Mouse (Mus musculus) MEL (cell line): ENCODE results near the gene Papola. TPM values are rescaled to one million over a fixed set of nuclear protein-coding genes. Genes with fewer than 3 reads are reported as not detected.
"Not testable (repeated sequence)": the region's sequence is repeated elsewhere in the genome, so short reads cannot be mapped to it uniquely, and the experiment has no call there.

Experiments
- DNase-seq: peaks from one replicate; pipeline ENCODE4 v3.0.0; 2011; ENCODE audit warnings: low read depth, low spot score
- H3K27ac ChIP-seq: 2 replicates; pipeline ENCODE4 v1.5.1; 2012; ENCODE audit warnings: low read depth, mild to moderate bottlenecking, control low read depth, low read length, moderate library complexity; ENCODE audit not compliant: control insufficient read depth
- H3K27me3 ChIP-seq, 2 experiments: fragments of 150-350 bp in 1 of 2; sonication (generic) in 1 of 2; 2 replicates each; pipeline ENCODE4 v1.6.1; 2012; ENCODE audit warnings: low read length in 2 of 2, mild to moderate bottlenecking in 2 of 2, improper control_type of control experiment in 1 of 2, moderate library complexity in 1 of 2; ENCODE audit not compliant: insufficient read depth in 2 of 2, control insufficient read depth in 1 of 2
- H3K36me3 ChIP-seq, 2 experiments: 2 replicates each; pipeline ENCODE4 v1.6.1; 2012 to 2014; ENCODE audit warnings: low read length in 2 of 2, improper control_type of control experiment in 1 of 2, inconsistent platforms in 1 of 2, mild to moderate bottlenecking in 1 of 2; ENCODE audit not compliant: insufficient read depth in 2 of 2, control insufficient read depth in 1 of 2
- H3K4me1 ChIP-seq, 2 experiments: fragments of 150-350 bp in 1 of 2; sonication (generic) in 1 of 2; 2 replicates each; pipeline ENCODE4 v1.6.1; 2012; ENCODE audit warnings: low read length in 2 of 2, improper control_type of control experiment in 1 of 2, mild to moderate bottlenecking in 1 of 2; ENCODE audit not compliant: insufficient read depth in 2 of 2, control insufficient read depth in 1 of 2
- H3K4me3 ChIP-seq, 2 experiments: fragments of 150-350 bp in 1 of 2; sonication (generic) in 1 of 2; 2 replicates each; pipeline ENCODE4 v1.5.1; 2012; ENCODE audit warnings: low read depth in 2 of 2, low read length in 2 of 2, mild to moderate bottlenecking in 2 of 2, moderate library complexity in 2 of 2, control low read depth in 1 of 2, improper control_type of control experiment in 1 of 2; ENCODE audit not compliant: control insufficient read depth in 1 of 2, insufficient read depth in 1 of 2
- H3K79me2 ChIP-seq: 2 replicates; pipeline ENCODE4 v1.6.1; 2012; ENCODE audit warnings: mild to moderate bottlenecking, low read length, moderate library complexity; ENCODE audit not compliant: control insufficient read depth, poor library complexity, insufficient read depth
- H3K9ac ChIP-seq: 2 replicates; pipeline ENCODE4 v1.6.1; 2012; ENCODE audit warnings: low read depth, mild to moderate bottlenecking, control low read depth, low read length, moderate library complexity; ENCODE audit not compliant: control insufficient read depth, poor library complexity, severe bottlenecking
- H3K9me3 ChIP-seq: fragments of 150-350 bp; sonication (generic); replicated peaks from 2 replicates; pipeline ENCODE4 v1.6.1; 2012; ENCODE audit warnings: mild to moderate bottlenecking, low read length, improper control_type of control experiment, moderate library complexity; ENCODE audit not compliant: insufficient read depth
- CHD1 ChIP-seq: IDR thresholded peaks from 2 replicates; pipeline ENCODE4 v1.6.1; 2012; ENCODE audit warnings: low read depth, mild to moderate bottlenecking, inconsistent platforms, low read length, improper control_type of control experiment
- CTCF ChIP-seq, 3 experiments: IDR thresholded peaks in 2 of 3; conservative IDR thresholded peaks in 1 of 3; 2 replicates each; pipeline ENCODE4 v1.5.1; 2011 to 2012; ENCODE audit warnings: low read length in 3 of 3, low read depth in 2 of 3, mild to moderate bottlenecking in 2 of 3, improper control_type of control experiment in 1 of 3, inconsistent platforms in 1 of 3, mixed read lengths in 1 of 3, moderate library complexity in 1 of 3; ENCODE audit not compliant: control insufficient read depth in 1 of 3, insufficient read depth in 1 of 3, poor library complexity in 1 of 3, severe bottlenecking in 1 of 3
- GATA1 ChIP-seq: IDR thresholded peaks from 2 replicates; pipeline ENCODE4 v1.6.1; 2011; ENCODE audit warnings: low read depth, low read length, improper control_type of control experiment
- JUND ChIP-seq: IDR thresholded peaks from 2 replicates; pipeline ENCODE4 v1.6.1; 2011; ENCODE audit warnings: low read depth, mild to moderate bottlenecking, improper control_type of control experiment, low read length
- KAT2A ChIP-seq: conservative IDR thresholded peaks from 2 replicates; pipeline ENCODE4 v1.6.1; 2012; ENCODE audit warnings: low read depth, low read length, improper control_type of control experiment, inconsistent platforms
- MAZ ChIP-seq: IDR thresholded peaks from 2 replicates; pipeline ENCODE4 v1.6.1; 2012; ENCODE audit warnings: low read depth, mild to moderate bottlenecking, inconsistent platforms, low read length, improper control_type of control experiment
- MEF2A ChIP-seq: IDR thresholded peaks from 2 replicates; pipeline ENCODE4 v1.6.1; 2014; ENCODE audit warnings: low read depth, mild to moderate bottlenecking, inconsistent platforms, low read length, improper control_type of control experiment; ENCODE audit not compliant: poor library complexity, insufficient replicate concordance, severe bottlenecking; ENCODE audit errors: extremely low read depth
- NELFE ChIP-seq: IDR thresholded peaks from 2 replicates; pipeline ENCODE4 v1.6.1; 2011; ENCODE audit warnings: low read depth, low read length, improper control_type of control experiment
- NRF1 ChIP-seq: IDR thresholded peaks from 2 replicates; pipeline ENCODE4 v1.6.1; 2014; ENCODE audit warnings: low read depth, mild to moderate bottlenecking, inconsistent platforms, low read length, improper control_type of control experiment, moderate library complexity; ENCODE audit not compliant: poor library complexity, insufficient read depth, severe bottlenecking
- RAD21 ChIP-seq: IDR thresholded peaks from 2 replicates; pipeline ENCODE4 v1.6.1; 2011; ENCODE audit warnings: mild to moderate bottlenecking, low read depth, low read length, improper control_type of control experiment
- SIN3A ChIP-seq: IDR thresholded peaks from 2 replicates; pipeline ENCODE4 v1.6.1; 2012; ENCODE audit warnings: low read length, improper control_type of control experiment, inconsistent platforms
- SMC3 ChIP-seq: IDR thresholded peaks from 2 replicates; pipeline ENCODE4 v1.6.1; 2011; ENCODE audit warnings: low read depth, low read length, improper control_type of control experiment
- UBTF ChIP-seq: IDR thresholded peaks from 2 replicates; pipeline ENCODE4 v1.6.1; 2012; ENCODE audit warnings: low read depth, mild to moderate bottlenecking, inconsistent platforms, low read length, improper control_type of control experiment, moderate library complexity, borderline replicate concordance; ENCODE audit not compliant: insufficient read depth
- ZC3H11A ChIP-seq: IDR thresholded peaks from 2 replicates; pipeline ENCODE4 v1.6.1; 2012; ENCODE audit warnings: low read depth, mild to moderate bottlenecking, inconsistent platforms, low read length, improper control_type of control experiment
- ZKSCAN1 ChIP-seq: IDR thresholded peaks from 2 replicates; pipeline ENCODE4 v1.6.1; 2012; ENCODE audit warnings: low read depth, mild to moderate bottlenecking, inconsistent platforms, low read length, improper control_type of control experiment, moderate library complexity
- polyA plus RNA-seq, 2 experiments: library from polyadenylated mRNA; stranded (reverse) in 1 of 2; unstranded in 1 of 2; fragments of >175 nt in 1 of 2; fragments of >200 nt in 1 of 2; gene quantifications; 2 replicates each; pipeline versions ENCODE4 v1.2.1 to v1.2.4; 2012; ENCODE audit warnings: low replicate concordance in 2 of 2, low read depth in 1 of 2; ENCODE audit not compliant: insufficient read length in 2 of 2, insufficient read depth in 1 of 2, missing spikeins in 1 of 2
- total RNA-seq: library from RNA; depleted of rRNA; stranded (reverse); fragments of 300-350 nt; gene quantifications from 2 replicates; pipeline ENCODE4 v1.2.3, GENCODE M21; 2012

Papola gene
- total and polyA plus RNA-seq, 3 experiments, result 144 to 329 (median 193) TPM

- H3K4me1 ChIP-seq, H3K27ac ChIP-seq, H3K9ac ChIP-seq, H3K4me3 ChIP-seq, H3K9me3 ChIP-seq, H3K27me3 ChIP-seq, H3K79me2 ChIP-seq: not testable (repeated sequence)
- H3K36me3 ChIP-seq, result peaks cover 0 to 20% of the 10 kb centered on the region in 2 experiments; a peak in 2 of 4 replicates
- peak; percentile 45 for DNase-seq
- TF ChIP-seq CTCF (IDR thresholded peaks at IDR 0.05 in 2 of 3, conservative IDR thresholded peaks at IDR 0.05 in 1 of 3; ENCODE audit: control insufficient read depth in 1 of 3, insufficient read depth in 1 of 3, low read depth in 2 of 3, low read length in 3 of 3, poor library complexity in 1 of 3, severe bottlenecking in 1 of 3), result peak in 2 of 3 experiments; percentile 26 to 40; a peak in 3 of 6 replicates
- peak; percentile 5; the same call in 1 of the 2 replicates for TF ChIP-seq SMC3
Observed at GRCm38 (mm10) chr12:105840545-105840944, 56.1 kb downstream of the Papola start.

DNA sequence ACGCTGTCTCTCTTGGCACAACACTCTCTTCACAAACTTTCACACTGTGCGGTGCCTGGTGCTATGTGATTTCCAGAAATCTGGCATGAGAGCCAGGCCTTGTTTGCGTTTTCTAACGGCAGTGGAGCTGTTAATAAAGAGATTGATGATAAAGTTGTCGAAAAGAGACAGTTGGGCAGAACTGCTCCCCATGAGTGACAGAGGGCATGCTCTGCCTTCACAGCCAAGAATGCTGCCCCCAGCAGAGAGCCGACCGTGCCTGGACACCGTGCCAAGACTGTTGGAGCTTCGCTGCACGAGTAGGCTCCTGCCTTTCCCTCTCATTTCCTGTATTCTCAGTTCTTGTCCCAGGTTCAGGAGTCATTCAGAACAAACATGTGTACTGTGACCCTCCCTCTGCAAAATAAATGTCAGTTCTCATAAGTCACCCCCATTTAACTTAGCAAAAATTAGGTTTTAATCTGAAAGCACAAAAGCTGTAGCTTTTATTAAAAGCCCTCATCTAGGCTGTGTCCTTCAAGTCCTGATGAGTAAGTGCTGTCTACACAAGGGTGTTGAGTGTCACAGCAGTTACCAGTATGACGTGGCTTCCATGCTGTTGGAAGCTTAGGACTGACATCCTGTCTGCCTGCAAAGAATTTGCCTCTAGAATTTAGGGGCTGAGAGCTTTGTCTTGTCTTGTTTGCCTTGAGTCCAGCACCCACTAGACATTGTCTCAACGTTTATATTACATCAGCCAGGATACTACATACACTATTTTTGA, 58.9 kb downstream of the Papola start:
- no peaks in the 10 kb centered on the region for H3K9me3 ChIP-seq
- peaks cover 0 to 10% of the 10 kb centered on the region in 2 experiments; a peak in 2 of 4 replicates for H3K36me3 ChIP-seq
- no peaks in the 10 kb centered on the region for H3K27me3 ChIP-seq
- no peak overlapping the region for H3K27ac ChIP-seq
- DNase-seq, result no peak
- no peak overlapping the region for H3K9ac ChIP-seq
- no peak overlapping the region for H3K4me3 ChIP-seq
- no peaks in the 10 kb centered on the region for H3K79me2 ChIP-seq
- no peak for TF ChIP-seq SIN3A
- TF ChIP-seq MEF2A, result no peak
- no peak for TF ChIP-seq NELFE
- TF ChIP-seq KAT2A, result no peak
- no peak for TF ChIP-seq SMC3
- no peak for TF ChIP-seq JUND
- no peak for TF ChIP-seq RAD21
- TF ChIP-seq GATA1, result no peak
- TF ChIP-seq NRF1, result no peak
- no peak for TF ChIP-seq ZKSCAN1
- no peak for TF ChIP-seq CHD1
- no peak for TF ChIP-seq UBTF
- no peaks in the 10 kb centered on the region for H3K4me1 ChIP-seq

GRCm38 (mm10) chr12:105844406-105844805, 59.9 kb downstream of the Papola start:
- no peak for TF ChIP-seq ZKSCAN1
- TF ChIP-seq NRF1, result no peak
- TF ChIP-seq SMC3, result no peak
- no peak for TF ChIP-seq MAZ
- no peak for TF ChIP-seq ZC3H11A
- Histone ChIP-seq H3K4me1 (no peaks in the 10 kb centered on the region), H3K27ac (no peak overlapping the region), H3K9ac (no peak overlapping the region), H3K36me3 (peaks cover 0 to 10% of the 10 kb centered on the region in 2 experiments; a peak in 2 of 4 replicates), H3K79me2 (no peaks in the 10 kb centered on the region), H3K4me3 (no peak overlapping the region), H3K27me3 (no peaks in the 10 kb centered on the region), H3K9me3 (no peaks in the 10 kb centered on the region)
- DNase-seq, result no peak
